Mouse (Mus musculus): Measurements from ENCODE around the gene Emx1. TPM values are rescaled to one million over a fixed set of nuclear protein-coding genes. Genes with fewer than 3 reads are reported as not detected.

Emx1 gene
- polyA plus RNA-seq, 1 experiment = 46.4 TPM

DNA sequence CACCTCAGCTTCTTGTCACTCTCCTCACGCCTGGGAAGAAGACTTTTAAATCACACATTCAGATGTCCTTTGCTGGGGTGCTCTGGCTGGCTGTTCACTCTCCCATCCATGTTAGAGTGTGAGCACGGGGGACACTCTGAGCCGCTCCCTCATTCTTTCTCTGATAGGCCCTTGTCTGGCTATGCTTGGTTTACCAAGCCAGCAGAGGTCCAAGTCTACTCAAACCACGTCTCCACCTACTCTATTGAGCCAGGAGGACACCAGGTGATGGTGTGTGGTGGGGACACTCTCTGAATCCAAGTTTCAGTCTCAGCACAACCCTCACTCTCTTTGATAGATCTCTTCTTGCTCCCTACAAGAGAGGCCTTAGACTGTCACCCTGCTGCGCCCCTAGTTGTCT is 20.1 kb downstream of the Emx1 start:
- no peak for TF ChIP-seq CTCF (IDR thresholded peaks at IDR 0.05; ENCODE audit: extremely low read depth, insufficient read depth, low read length)
- no peak for TF ChIP-seq POLR2A (IDR thresholded peaks at IDR 0.05; ENCODE audit: extremely low read depth, insufficient read depth, low read length)
- H3K4me1 ChIP-seq (ENCODE audit: control insufficient read depth, insufficient read depth, low read length) = peaks cover 8% of the 10 kb centered on the region
- no peak overlapping the region for H3K27ac ChIP-seq (ENCODE audit: insufficient read depth, low read length)
- H3K4me3 ChIP-seq (ENCODE audit: insufficient read depth, low read length) = no peak overlapping the region

- Histone ChIP-seq H3K4me3 (ENCODE audit: insufficient read depth, low read length) (no peak overlapping the region), H3K27ac (ENCODE audit: insufficient read depth, low read length) (no peak overlapping the region), H3K4me1 (ENCODE audit: control insufficient read depth, insufficient read depth, low read length) (peaks cover 8% of the 10 kb centered on the region)
- TF ChIP-seq POLR2A (IDR thresholded peaks at IDR 0.05; ENCODE audit: extremely low read depth, insufficient read depth, low read length) = no peak
- no peak for TF ChIP-seq CTCF (IDR thresholded peaks at IDR 0.05; ENCODE audit: extremely low read depth, insufficient read depth, low read length)
These were observed 22.2 kb downstream of the Emx1 start for GRCm38 (mm10) chr6:85209226-85209967.

DNA sequence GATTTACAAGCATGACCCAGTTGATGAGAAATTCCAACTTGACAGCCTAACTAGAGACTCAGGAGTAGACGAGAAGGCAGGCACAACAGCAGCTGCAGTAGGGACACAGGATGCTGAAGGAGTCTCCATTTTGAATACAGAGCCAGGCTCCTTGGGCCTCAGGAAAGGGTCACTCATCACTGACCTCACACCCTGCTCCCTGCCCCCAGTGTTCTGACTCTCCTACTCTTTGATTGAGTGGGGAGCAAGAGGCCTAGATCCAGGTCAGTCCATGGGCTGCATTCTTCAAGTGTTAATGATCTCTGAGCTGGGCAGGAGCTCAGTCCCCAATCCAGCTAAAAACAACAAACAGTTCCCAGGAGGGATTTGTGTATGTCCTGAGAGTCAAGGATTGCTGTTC is 23.4 kb downstream of the Emx1 start:
- H3K4me1 ChIP-seq (ENCODE audit: control insufficient read depth, insufficient read depth, low read length) = peaks cover 5% of the 10 kb centered on the region
- TF ChIP-seq CTCF (IDR thresholded peaks at IDR 0.05; ENCODE audit: extremely low read depth, insufficient read depth, low read length) (no peak), POLR2A (IDR thresholded peaks at IDR 0.05; ENCODE audit: extremely low read depth, insufficient read depth, low read length) (no peak)
- H3K27ac ChIP-seq (ENCODE audit: insufficient read depth, low read length) = no peak overlapping the region
- no peak overlapping the region for H3K4me3 ChIP-seq (ENCODE audit: insufficient read depth, low read length)

GRCm38 (mm10) chr6:85218251-85218650 is 31.0 kb downstream of the Emx1 start:
- Histone ChIP-seq H3K27ac (ENCODE audit: insufficient read depth, low read length) (no peak overlapping the region), H3K4me3 (ENCODE audit: insufficient read depth, low read length) (no peak overlapping the region), H3K4me1 (ENCODE audit: control insufficient read depth, insufficient read depth, low read length) (peaks cover 13% of the 10 kb centered on the region)
- no peak for TF ChIP-seq POLR2A (IDR thresholded peaks at IDR 0.05; ENCODE audit: extremely low read depth, insufficient read depth, low read length)
- TF ChIP-seq CTCF (IDR thresholded peaks at IDR 0.05; ENCODE audit: extremely low read depth, insufficient read depth, low read length) = no peak

DNA sequence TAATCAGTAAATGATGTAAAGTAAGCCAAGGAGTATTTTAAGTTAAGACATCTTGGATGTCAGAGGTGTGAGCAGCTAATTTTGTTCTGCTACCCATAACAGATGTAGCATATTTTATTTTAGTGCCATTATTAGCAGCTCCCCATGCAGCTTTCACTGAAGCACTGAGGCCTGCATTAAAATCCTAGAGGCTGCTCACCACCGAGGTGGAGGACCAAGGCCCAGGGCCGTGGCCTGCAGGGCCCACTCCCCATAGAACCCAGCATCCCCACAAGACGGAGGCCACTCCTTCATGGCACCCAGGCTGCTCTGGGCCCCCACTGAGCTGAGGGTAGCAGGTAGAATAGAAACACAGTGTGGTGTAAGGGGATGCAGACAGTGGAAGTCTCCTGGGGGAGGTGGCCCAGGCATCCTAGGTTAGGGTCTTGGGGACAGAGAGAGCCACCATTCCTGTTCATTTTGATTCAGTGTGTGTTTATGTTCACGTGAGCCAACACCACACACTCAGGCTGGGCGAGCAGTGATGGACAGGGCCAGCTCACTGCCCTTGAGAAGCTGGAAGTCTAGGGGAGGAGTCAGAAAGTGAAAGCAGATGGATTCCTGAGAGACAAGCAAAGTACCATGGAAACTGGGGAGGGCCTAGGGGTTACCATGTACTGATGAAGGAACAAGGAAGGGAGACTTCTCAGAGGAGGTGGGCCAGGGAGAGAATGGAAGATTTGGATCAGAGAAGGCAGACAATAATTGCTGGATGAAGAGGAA is 31.6 kb downstream of the Emx1 start:
- Histone ChIP-seq H3K4me1 (ENCODE audit: control insufficient read depth, insufficient read depth, low read length) (peaks cover 13% of the 10 kb centered on the region), H3K27ac (ENCODE audit: insufficient read depth, low read length) (peak overlapping the region; percentile 92), H3K4me3 (ENCODE audit: insufficient read depth, low read length) (no peak overlapping the region)
- TF ChIP-seq POLR2A (IDR thresholded peaks at IDR 0.05; ENCODE audit: extremely low read depth, insufficient read depth, low read length) = no peak
- no peak for TF ChIP-seq CTCF (IDR thresholded peaks at IDR 0.05; ENCODE audit: extremely low read depth, insufficient read depth, low read length)

DNA sequence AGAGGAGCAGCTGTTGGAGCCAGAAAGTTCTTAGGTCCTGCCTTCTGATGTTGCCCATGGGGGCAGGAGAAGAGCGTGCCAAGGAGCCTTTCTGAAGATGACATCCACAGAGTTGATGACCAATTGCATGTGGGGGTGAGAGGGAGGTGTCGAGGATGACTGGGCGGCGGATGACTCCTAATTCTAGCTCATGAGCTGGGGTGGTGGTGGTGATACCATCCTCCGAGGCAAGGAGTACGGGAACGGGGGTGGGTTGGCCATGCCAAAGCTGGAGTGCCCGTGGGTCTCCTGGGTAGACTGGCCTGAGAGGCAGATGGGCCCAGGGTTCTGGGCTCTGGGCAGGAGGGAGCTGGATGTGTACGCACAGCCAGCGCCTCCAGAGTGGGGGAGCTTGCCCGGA is 32.5 kb downstream of the Emx1 start:
- H3K27ac ChIP-seq (ENCODE audit: insufficient read depth, low read length) = peak overlapping the region; percentile 92
- TF ChIP-seq POLR2A (IDR thresholded peaks at IDR 0.05; ENCODE audit: extremely low read depth, insufficient read depth, low read length) (no peak), CTCF (IDR thresholded peaks at IDR 0.05; ENCODE audit: extremely low read depth, insufficient read depth, low read length) (no peak)
- H3K4me1 ChIP-seq (ENCODE audit: control insufficient read depth, insufficient read depth, low read length) = peaks cover 13% of the 10 kb centered on the region
- H3K4me3 ChIP-seq (ENCODE audit: insufficient read depth, low read length) = no peak overlapping the region

- peaks cover 13% of the 10 kb centered on the region for H3K4me1 ChIP-seq (ENCODE audit: control insufficient read depth, insufficient read depth, low read length)
- no peak overlapping the region for H3K4me3 ChIP-seq (ENCODE audit: insufficient read depth, low read length)
- TF ChIP-seq POLR2A (IDR thresholded peaks at IDR 0.05; ENCODE audit: extremely low read depth, insufficient read depth, low read length) = no peak
- H3K27ac ChIP-seq (ENCODE audit: insufficient read depth, low read length) = no peak overlapping the region
These were observed 33.7 kb downstream of the Emx1 start for GRCm38 (mm10) chr6:85220917-85221316.

GRCm38 (mm10) chr6:85222551-85222950 is 35.3 kb downstream of the Emx1 start:
- H3K4me1 ChIP-seq (ENCODE audit: control insufficient read depth, insufficient read depth, low read length) = peaks cover 13% of the 10 kb centered on the region
- H3K4me3 ChIP-seq (ENCODE audit: insufficient read depth, low read length) = no peak overlapping the region
- H3K27ac ChIP-seq (ENCODE audit: insufficient read depth, low read length) = no peak overlapping the region
- no peak for TF ChIP-seq POLR2A (IDR thresholded peaks at IDR 0.05; ENCODE audit: extremely low read depth, insufficient read depth, low read length)
- no peak for TF ChIP-seq CTCF (IDR thresholded peaks at IDR 0.05; ENCODE audit: extremely low read depth, insufficient read depth, low read length)

- Histone ChIP-seq H3K27ac (ENCODE audit: insufficient read depth, low read length) (no peak overlapping the region), H3K4me3 (ENCODE audit: insufficient read depth, low read length) (no peak overlapping the region)
- TF ChIP-seq POLR2A (IDR thresholded peaks at IDR 0.05; ENCODE audit: extremely low read depth, insufficient read depth, low read length) = no peak
- no peak for TF ChIP-seq CTCF (IDR thresholded peaks at IDR 0.05; ENCODE audit: extremely low read depth, insufficient read depth, low read length)
These were observed 36.4 kb downstream of the Emx1 start for GRCm38 (mm10) chr6:85223498-85224150.

More at GRCm38 (mm10) chr6:85223498-85224150, 36.4 kb downstream of the Emx1 start:
- peaks cover 9% of the 10 kb centered on the region for H3K4me1 ChIP-seq (ENCODE audit: control insufficient read depth, insufficient read depth, low read length)
